Mouse (Mus musculus): ENCODE measurements around the gene Kdm4b. TPM values are rescaled to one million over a fixed set of nuclear protein-coding genes. Genes with fewer than 3 reads are reported as not detected.

Kdm4b gene
- polyA plus RNA-seq, 1 experiment from 2014 or later = 34.6 TPM

DNA sequence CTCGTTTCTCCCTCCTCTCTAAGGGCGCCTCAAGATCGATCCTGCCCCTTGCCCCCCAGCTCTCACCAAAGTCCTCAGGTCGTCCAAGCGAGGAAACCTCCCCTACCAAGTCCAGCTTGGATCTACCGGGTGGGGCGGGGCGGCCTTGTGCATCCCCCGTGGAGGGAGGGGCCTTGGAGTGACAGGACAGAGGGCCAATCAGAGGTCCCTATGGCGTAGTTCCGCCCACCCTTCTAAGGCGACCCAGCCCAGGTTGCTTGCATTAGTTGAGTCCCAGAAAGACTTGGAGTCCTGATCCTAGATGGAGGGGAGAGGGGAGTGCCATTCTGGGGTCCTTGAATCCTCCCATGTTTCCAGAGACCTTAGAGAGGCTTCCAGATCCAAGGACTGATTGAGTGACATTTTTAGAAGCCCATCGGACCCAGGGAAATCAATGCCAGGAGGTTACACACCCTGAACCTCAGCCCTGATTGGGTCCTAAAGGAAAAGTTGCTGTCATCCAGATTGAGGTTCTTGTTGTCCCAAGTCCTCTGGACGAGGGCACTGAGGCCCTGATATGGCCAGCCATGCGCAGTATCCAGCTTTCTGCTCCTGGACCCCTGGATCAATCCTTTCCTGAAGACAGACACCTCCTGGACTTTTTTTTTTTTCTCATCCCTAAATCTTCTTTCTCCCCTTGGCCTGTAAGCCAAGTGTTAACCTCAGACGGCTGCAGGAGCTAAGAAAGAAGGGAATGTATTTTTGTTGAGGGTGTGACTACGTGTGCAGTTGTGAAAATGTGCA lies 35.3 kb upstream of the Kdm4b start:
- Histone ChIP-seq H3K9me3 (no peaks in the 10 kb centered on the region), H3K36me3 (peaks cover 13% of the 10 kb centered on the region), H3K27ac (peak overlapping the region; percentile 88), H3K27me3 (ENCODE audit: insufficient read depth, poor library complexity, severe bottlenecking) (no peaks in the 10 kb centered on the region), H3K4me3 (peak overlapping the region; percentile 68), H3K4me1 (peaks cover 49% of the 10 kb centered on the region)
- 3% methylated on average over 17 of the region's 17 CpGs for WGBS
- peak; percentile 98 for DNase-seq (ENCODE audit: low spot score)

DNA sequence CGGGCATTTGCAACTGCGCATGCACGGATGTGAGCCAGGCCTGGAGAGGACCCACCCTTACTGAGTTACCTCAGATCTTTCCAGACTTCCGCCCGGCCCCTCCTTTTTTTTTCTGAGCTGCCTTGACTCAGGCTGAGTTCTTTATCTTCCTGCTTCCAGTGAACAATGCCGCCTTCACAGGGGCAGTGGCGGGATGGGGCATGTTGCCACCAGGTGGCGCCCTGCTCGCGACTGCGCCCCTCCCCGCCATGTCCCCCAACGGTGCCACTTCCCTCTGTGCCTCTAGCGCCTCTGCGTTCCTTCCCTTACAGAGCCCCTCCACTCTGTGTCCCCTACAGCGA lies 34.7 kb upstream of the Kdm4b start:
- Histone ChIP-seq H3K27ac (peak overlapping the region; percentile 88), H3K36me3 (peaks cover 7% of the 10 kb centered on the region), H3K9me3 (no peaks in the 10 kb centered on the region), H3K4me1 (peaks cover 49% of the 10 kb centered on the region), H3K27me3 (ENCODE audit: insufficient read depth, poor library complexity, severe bottlenecking) (no peaks in the 10 kb centered on the region), H3K4me3 (peak overlapping the region; percentile 68)
- 1% methylated on average over 16 of the region's 16 CpGs for WGBS
- DNase-seq (ENCODE audit: low spot score) = peak; percentile 98

DNA sequence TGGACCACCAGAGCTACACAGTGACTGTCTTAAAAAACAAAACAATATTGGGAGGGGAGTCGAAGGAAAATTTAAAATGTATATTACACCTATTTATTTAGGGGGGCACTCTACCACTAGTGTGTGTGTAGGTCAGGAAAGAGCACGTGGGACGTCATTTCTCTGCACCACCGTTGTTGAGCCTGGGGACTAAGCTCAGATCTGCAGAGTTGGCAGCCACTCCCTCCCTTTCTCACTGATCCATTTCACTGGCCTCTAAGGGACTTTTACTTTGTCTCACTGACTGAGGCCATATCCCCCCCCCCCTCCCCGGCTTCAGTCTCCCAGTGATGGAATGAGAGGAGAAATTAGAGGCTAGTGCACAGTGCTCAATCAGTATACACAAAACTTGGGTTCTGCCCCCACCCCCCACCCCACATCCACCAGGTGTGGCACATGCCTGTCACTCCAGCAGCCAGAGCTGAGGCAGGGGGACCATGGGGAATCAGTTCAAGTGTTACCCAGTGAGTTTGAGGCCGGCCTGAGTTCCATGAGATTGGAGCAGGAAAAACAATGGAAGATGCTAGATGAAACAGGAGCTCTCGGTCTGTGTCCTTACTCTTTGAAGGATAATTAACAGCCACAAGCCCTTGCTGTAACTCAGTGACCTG lies 33.9 kb upstream of the Kdm4b start:
- Histone ChIP-seq H3K4me1 (peaks cover 48% of the 10 kb centered on the region), H3K27ac (peak overlapping the region; percentile 88), H3K27me3 (ENCODE audit: insufficient read depth, poor library complexity, severe bottlenecking) (no peaks in the 10 kb centered on the region), H3K9me3 (no peaks in the 10 kb centered on the region), H3K4me3 (0 out of 2 replicates have a peak overlapping the region, but pooled peaks have one; percentile 68), H3K36me3 (no peaks in the 10 kb centered on the region; the same call in 1 of the 2 replicates)
- 77% methylated on average over 7 of the region's 7 CpGs for WGBS
- no peak for DNase-seq (ENCODE audit: low spot score)

DNA sequence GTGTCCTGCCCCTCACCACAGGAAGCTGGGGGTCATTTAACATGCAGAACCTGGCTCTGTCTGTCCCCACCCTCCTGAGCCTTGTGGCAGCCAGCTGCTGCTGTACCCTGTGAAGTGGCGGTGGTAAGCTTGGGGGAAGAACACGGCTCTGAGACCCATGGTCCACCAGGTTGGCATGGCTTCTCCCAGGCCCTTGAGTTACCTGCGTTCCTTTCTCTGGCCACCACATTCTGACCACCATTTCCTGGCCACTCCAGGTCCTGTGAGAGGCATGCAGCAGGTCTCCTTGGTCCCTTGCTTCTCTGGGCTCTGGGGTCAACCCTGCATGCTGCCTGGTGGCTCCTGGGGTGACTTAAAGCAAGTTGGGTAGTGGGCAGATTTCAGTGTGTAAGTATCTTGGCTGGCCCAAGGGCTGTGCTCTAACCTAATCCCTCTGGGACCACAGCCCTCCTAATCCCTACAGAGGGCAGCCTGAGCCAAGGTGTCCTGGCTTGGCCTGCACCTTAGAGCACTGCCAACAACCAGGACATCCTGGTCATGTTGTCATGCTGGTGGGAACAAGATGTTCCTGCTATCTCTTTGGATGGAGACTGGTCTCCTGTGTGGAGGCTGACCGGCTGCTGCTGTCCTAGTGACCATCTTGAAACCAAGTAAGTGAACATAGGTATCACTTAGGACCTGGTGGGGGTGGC lies 33.2 kb upstream of the Kdm4b start, which contains the start of gene Plin3:
Gene Plin3 (minus strand): TSS at position 343 of the 692 bp plus-strand sequence.
- Histone ChIP-seq H3K4me3 (no peak within 1 kb of the TSS), H3K4me1 (peaks cover 43% of the 10 kb centered on the region), H3K27ac (peak within 1 kb of the TSS; percentile 88; the same call in 1 of the 2 replicates), H3K36me3 (no peaks in the 10 kb centered on the region), H3K9me3 (no peaks in the 10 kb centered on the region), H3K27me3 (ENCODE audit: insufficient read depth, poor library complexity, severe bottlenecking) (no peaks in the 10 kb centered on the region)
- DNase-seq (ENCODE audit: low spot score) = no peak
- 89% methylated on average over 4 of the region's 4 CpGs for WGBS

DNA sequence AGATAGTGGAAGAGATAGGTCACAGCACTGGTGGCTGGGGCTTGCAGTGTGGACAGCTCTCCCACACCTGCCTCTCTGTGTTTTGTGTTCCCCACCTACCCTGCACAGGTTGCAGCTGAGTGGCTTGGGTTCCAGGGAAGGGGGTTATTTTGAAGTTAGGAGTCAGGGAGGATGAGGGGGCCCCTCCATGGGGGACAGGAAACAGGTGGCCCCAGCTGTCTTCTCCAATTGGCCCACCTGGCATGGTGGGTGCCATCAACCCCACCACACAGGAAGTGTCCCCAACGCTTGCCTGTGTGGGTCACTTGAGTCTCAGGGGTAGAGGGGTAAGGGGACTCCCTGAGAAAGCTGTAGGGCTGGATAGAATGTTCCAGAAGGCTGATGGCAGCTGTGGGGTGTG lies 32.6 kb upstream of the Kdm4b start:
- H3K36me3 ChIP-seq = no peaks in the 10 kb centered on the region
- no peaks in the 10 kb centered on the region for H3K9me3 ChIP-seq
- no peak overlapping the region for H3K4me3 ChIP-seq
- no peaks in the 10 kb centered on the region for H3K27me3 ChIP-seq (ENCODE audit: insufficient read depth, poor library complexity, severe bottlenecking)
- H3K27ac ChIP-seq = no peak overlapping the region
- 70% methylated on average over 1 of the region's 1 CpGs for WGBS
- DNase-seq (ENCODE audit: low spot score) = no peak
- H3K4me1 ChIP-seq = peaks cover 36% of the 10 kb centered on the region

DNA sequence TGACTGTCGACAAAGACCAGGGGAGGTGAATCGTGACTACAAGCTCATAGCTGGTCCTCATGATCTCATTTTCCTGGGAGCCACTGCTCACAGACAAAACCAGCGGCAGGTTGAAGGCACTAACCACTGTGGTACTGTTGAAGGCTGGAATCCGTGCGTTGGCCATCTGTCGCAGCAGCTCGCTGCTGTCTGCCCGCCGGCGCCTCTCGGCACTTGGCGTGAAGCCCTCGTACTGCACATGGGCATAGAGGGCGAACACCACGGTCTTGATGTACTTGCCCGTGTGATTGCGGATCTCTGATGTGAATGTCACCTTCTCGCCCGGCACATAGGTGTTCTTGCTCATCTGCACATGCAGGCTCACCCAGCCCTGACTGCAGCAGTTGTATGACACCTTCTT lies 31.6 kb upstream of the Kdm4b start:
- Histone ChIP-seq H3K4me1 (peaks cover 27% of the 10 kb centered on the region), H3K9me3 (no peaks in the 10 kb centered on the region), H3K27ac (no peak overlapping the region), H3K27me3 (ENCODE audit: insufficient read depth, poor library complexity, severe bottlenecking) (no peaks in the 10 kb centered on the region), H3K4me3 (no peak overlapping the region), H3K36me3 (no peaks in the 10 kb centered on the region)
- no peak for DNase-seq (ENCODE audit: low spot score)
- WGBS = 89% methylated on average over 19 of the region's 19 CpGs

DNA sequence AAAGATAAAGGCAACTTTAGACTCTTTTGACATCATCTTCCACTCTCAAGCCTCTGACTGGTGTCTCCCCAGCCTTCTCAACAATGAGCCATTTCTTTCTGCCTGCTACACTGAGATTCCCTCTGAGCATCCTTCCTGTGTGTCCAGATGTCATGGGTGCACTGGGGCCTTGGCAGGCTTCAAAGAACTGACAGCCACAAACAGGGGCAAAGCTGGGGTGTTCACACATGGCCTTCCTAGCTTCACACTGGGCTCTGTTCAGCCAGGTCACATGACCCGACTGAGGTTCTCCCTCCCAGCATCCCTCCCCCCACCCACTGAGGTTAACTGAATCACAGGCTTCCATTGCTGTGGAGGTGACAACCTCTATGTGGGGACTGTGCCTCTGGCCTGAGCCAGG lies 29.7 kb upstream of the Kdm4b start:
- Histone ChIP-seq H3K36me3 (no peaks in the 10 kb centered on the region), H3K4me3 (no peak overlapping the region), H3K27me3 (ENCODE audit: insufficient read depth, poor library complexity, severe bottlenecking) (no peaks in the 10 kb centered on the region), H3K9me3 (no peaks in the 10 kb centered on the region), H3K27ac (no peak overlapping the region), H3K4me1 (peaks cover 9% of the 10 kb centered on the region)
- DNase-seq (ENCODE audit: low spot score) = no peak
- 65% methylated on average over 1 of the region's 1 CpGs for WGBS

DNA sequence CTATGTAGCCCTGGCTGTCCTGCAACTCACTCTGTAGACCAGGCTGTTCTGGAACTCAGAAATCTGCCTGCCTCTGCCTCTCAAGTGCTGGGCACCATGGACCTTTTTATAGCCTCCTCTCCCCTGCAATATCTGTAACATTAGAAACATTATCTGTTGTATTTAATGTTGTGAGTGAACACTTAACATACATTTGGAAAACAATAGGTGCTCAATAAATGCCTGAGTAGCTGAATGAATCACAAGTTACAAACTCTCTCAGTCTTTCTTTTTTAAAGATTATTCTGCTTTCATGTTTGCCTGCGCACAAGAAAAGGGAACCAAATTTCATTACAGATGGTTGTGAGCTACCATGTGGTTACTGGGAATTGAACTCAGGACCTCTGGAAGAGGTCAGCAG lies 27.6 kb upstream of the Kdm4b start:
- no peak for DNase-seq (ENCODE audit: low spot score)
- Histone ChIP-seq H3K4me3 (no peak overlapping the region), H3K4me1 (peaks cover 14% of the 10 kb centered on the region), H3K9me3 (no peaks in the 10 kb centered on the region), H3K27ac (no peak overlapping the region), H3K27me3 (ENCODE audit: insufficient read depth, poor library complexity, severe bottlenecking) (no peaks in the 10 kb centered on the region), H3K36me3 (no peaks in the 10 kb centered on the region)
- 93% methylated on average over 1 of the region's 1 CpGs for WGBS

DNA sequence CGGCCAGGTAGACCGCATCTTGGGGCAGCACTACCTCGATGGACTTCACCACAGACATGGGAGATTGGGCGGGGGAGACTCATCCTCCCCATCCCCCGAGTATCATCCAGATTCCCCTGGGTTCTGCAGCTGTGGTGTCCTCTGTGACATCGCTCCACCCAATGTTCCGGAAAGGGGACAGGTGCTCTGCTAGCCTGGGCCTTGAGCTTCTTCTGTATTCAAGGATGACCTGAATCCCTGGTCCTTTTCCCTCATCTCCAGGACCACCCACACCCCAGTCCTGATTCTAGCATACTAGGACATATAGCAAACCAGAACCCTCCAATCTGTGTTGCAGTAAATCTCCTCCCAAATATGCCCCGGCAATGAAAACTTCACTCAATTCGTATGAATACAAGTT lies 25.7 kb upstream of the Kdm4b start, which contains the start of gene Arrdc5:
Gene Arrdc5 (minus strand): TSS at position 101 of the 400 bp plus-strand sequence.
- H3K36me3 ChIP-seq = peaks cover 5% of the 10 kb centered on the region
- DNase-seq (ENCODE audit: low spot score) = no peak
- 88% methylated on average over 9 of the region's 9 CpGs for WGBS

DNA sequence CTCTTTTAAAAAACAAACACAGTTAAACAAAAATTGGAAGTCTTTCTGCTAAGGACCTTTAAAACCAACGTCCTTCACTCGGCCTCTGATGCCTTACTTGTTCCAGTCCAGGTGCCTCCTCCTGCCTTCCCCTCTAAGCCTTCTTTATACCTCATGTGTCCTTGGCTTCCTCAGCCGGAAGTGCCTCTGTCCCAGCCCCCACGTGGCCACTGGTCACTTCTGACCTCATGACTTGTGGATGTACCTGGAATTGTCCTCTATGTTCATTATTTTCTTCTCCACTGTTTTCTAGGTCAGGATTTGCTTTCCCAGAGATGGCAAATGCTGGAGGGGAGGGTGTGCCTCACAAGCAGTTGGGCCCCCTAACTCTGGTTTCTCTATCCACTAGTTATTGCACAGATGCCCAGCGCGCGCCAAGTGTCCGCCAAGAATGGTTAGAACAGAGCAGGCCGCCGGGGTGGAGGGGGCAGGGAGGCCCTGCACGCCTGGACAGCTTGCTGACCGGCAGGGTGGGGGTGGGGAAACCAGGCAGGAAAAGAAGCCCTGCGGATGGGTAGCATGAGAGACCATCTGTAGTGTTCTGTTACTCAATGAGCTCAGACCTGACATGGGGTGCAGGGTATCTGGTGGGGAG lies 23.4 kb upstream of the Kdm4b start:
- WGBS = 32% methylated on average over 13 of the region's 13 CpGs
- Histone ChIP-seq H3K27ac (peak overlapping the region; percentile 88), H3K27me3 (ENCODE audit: insufficient read depth, poor library complexity, severe bottlenecking) (no peaks in the 10 kb centered on the region)

More for the DNA sequence above, 25.7 kb upstream of the Kdm4b start, which contains the start of gene Arrdc5:
- Histone ChIP-seq H3K4me3 (no peak within 1 kb of the TSS), H3K27ac (no peak within 1 kb of the TSS), H3K27me3 (ENCODE audit: insufficient read depth, poor library complexity, severe bottlenecking) (no peaks in the 10 kb centered on the region), H3K9me3 (no peaks in the 10 kb centered on the region), H3K4me1 (peaks cover 21% of the 10 kb centered on the region)

DNA sequence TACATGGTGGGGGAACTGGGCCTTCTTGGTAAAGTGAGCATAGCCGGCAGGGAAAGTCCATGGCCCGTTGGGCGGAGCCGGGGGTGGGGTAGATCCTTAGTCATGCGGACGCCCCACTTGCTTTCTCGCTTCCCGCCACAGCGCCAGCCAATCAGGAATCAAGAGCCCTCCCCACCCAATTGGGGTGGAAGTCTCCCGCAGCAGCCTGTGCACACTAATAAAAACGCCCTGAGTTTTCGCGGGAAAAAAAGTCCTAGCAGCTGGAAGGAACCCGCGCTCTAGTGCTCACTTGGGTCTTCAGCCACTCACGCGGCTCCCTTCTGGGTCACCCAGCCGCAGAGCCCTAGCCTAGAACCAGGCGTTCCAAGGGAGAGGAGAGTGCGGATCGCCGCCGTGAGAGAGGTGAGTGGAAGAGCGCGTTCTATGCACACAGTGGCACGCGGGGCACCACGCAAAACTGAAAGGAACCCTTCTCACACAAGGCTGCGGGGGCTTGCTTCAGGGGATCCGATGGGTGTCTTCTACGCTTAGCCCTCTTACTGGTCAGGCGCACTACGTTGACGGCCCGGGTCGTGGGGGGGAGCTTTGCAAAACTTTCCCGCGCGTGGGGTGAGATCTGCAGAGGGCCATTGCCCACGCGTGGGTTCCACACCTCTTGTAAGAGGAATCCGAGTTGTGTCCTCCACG lies 22.6 kb upstream of the Kdm4b start, which contains the start of gene Uhrf1:
Gene Uhrf1 (plus strand): TSS at position 162 of the 687 bp plus-strand sequence.
- peak within 1 kb of the TSS; percentile 88 for H3K27ac ChIP-seq
- under 1% methylated on average over 43 of the region's 43 CpGs for WGBS
- peak; percentile 98 for DNase-seq (ENCODE audit: low spot score)
- peaks cover 50% of the 10 kb centered on the region for H3K4me1 ChIP-seq
- H3K9me3 ChIP-seq = no peaks in the 10 kb centered on the region
- H3K4me3 ChIP-seq = peak within 1 kb of the TSS; percentile 82
- H3K27me3 ChIP-seq (ENCODE audit: insufficient read depth, poor library complexity, severe bottlenecking) = no peaks in the 10 kb centered on the region
- H3K36me3 ChIP-seq = peaks cover 34% of the 10 kb centered on the region

More for the DNA sequence above, 23.4 kb upstream of the Kdm4b start:
- no peaks in the 10 kb centered on the region for H3K9me3 ChIP-seq
- peaks cover 43% of the 10 kb centered on the region for H3K4me1 ChIP-seq
- peak overlapping the region; percentile 82 for H3K4me3 ChIP-seq
- DNase-seq (ENCODE audit: low spot score) = peak; percentile 91
- H3K36me3 ChIP-seq = peaks cover 25% of the 10 kb centered on the region
